Mouse (Mus musculus) midbrain, embryonic 14.5 days (tissue): ENCODE results near the gene Bckdk. TPM values are rescaled to one million over a fixed set of nuclear protein-coding genes. Genes with fewer than 3 reads are reported as not detected.

Experiments
- ATAC-seq: fragments of 200-750 bp; cut with Nextera tagmentation; 2 replicates; pipeline ENCODE4 v1.8.0; 2017; ENCODE audit warnings: moderate number of reproducible peaks, moderate library complexity; ENCODE audit not compliant: low FRiP score, low TSS enrichment
- DNase-seq: peaks from one replicate; pipeline ENCODE4 v3.0.0-alpha.2; 2015
- H3K27ac ChIP-seq: fragments of 300-500 bp; sonication (generic); replicated peaks from 2 replicates; pipeline ENCODE4 v1.5.1; 2014; ENCODE audit warnings: mild to moderate bottlenecking, low read depth, low read length, moderate library complexity
- H3K27me3 ChIP-seq: fragments of 300-500 bp; sonication (generic); 2 replicates; pipeline ENCODE4 v1.6.1; 2014; ENCODE audit warnings: low read length, control low read depth, mixed read lengths; ENCODE audit not compliant: control insufficient read depth, insufficient read depth
- H3K36me3 ChIP-seq: fragments of 300-500 bp; sonication (generic); 2 replicates; pipeline ENCODE4 v1.6.1; 2014; ENCODE audit warnings: low read length, control low read depth; ENCODE audit not compliant: control insufficient read depth, insufficient read depth
- H3K4me1 ChIP-seq: fragments of 300-500 bp; sonication (generic); 2 replicates; pipeline ENCODE4 v1.6.1; 2014; ENCODE audit warnings: mild to moderate bottlenecking, antibody characterized with exemption, low read length, control low read depth; ENCODE audit not compliant: control insufficient read depth, insufficient read depth
- H3K4me2 ChIP-seq: fragments of 300-500 bp; sonication (generic); 2 replicates; pipeline ENCODE4 v1.6.1; 2014; ENCODE audit warnings: mild to moderate bottlenecking, low read length, moderate library complexity
- H3K4me3 ChIP-seq: fragments of 300-500 bp; sonication (generic); replicated peaks from 2 replicates; pipeline ENCODE4 v1.5.1; 2014; ENCODE audit warnings: low read depth, low read length
- H3K9ac ChIP-seq: fragments of 300-500 bp; sonication (generic); replicated peaks from 2 replicates; pipeline ENCODE4 v1.6.1; 2014; ENCODE audit warnings: mild to moderate bottlenecking, low read length, moderate library complexity
- H3K9me3 ChIP-seq: fragments of 300-500 bp; sonication (generic); 2 replicates; pipeline ENCODE4 v1.6.1; 2016; ENCODE audit warnings: low read length, control low read depth, mixed read lengths; ENCODE audit not compliant: control insufficient read depth
- WGBS: fragments of 180-500 bp; shearing (Covaris S2); extraction: QIAGEN DNeasy Blood & Tissue Kit; methylation state at CpG from one replicate; pipeline ENCODE4 v1.1.7; 2014; 5-methylcytosine and 5-hydroxymethylcytosine counted together
- polyA plus RNA-seq: library from polyadenylated mRNA; unstranded; fragments of >200 nt; fragmentation: Nextera tagmentation; extraction: Ambion mirVana; gene quantifications from 2 replicates; pipeline ENCODE4 v1.2.1, GENCODE M21; 2014

The Bckdk gene
- polyA plus RNA-seq, 1 experiment from 2014 or later: 77.3 TPM

DNA sequence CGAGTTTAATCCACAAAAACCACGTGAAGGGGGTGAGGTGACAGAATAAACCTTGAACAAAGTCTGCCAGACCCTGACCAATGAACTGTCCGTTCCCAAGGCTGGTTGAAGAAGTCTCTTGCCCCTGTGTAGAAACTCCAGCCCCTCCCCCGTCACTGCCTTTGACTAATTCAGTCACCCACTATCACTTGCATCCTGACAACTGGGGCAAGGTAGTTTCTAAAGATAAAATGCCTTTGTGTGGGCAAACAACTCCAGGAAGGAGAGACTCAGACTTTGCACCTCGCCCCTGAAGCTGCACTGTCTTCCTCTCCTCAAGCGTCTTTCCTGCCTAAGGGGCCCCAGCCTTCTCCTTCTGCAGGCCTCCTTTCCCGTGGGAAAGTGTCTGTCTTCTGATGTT is 3.9 kb upstream of the Bckdk start:
- ATAC-seq: no peak
- no peaks in the 10 kb centered on the region for H3K9me3 ChIP-seq
- WGBS: 50% methylated on average over 7 of the region's 7 CpGs

DNA sequence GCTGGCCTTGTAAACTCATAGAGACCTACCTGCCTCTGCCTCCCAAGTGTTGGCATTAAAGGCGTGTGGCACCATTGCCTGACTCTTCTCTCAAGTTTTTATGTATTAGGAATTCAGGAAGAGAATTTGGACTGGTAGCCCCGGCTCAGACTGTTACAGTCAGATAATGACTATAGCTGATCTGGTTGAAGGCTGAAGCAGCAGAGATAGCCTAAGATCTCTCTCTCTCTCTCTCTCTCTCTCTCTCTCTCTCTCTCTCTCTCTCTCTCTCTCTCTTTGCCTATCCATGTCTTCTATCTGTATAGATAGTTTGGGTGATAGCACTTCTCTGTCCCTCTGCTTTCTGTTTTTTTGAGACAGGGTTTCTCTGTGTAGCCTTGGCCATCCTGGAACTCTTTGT is 2.1 kb upstream of the Bckdk start:
- DNase-seq (no peak), ATAC-seq (no peak)
- H3K4me1 ChIP-seq: peaks cover 6% of the 10 kb centered on the region; the same call in 1 of the 2 replicates
- peaks cover 15% of the 10 kb centered on the region for H3K36me3 ChIP-seq
- H3K4me2 ChIP-seq: no peak overlapping the region
- no peak overlapping the region for H3K4me3 ChIP-seq
- WGBS: 73% methylated on average over 2 of the region's 2 CpGs
- no peak overlapping the region for H3K9ac ChIP-seq
- H3K9me3 ChIP-seq: no peaks in the 10 kb centered on the region
- H3K27me3 ChIP-seq: no peaks in the 10 kb centered on the region
- H3K27ac ChIP-seq: no peak overlapping the region

More for the DNA sequence above, 3.9 kb upstream of the Bckdk start:
- H3K27me3 ChIP-seq: no peaks in the 10 kb centered on the region
- H3K27ac ChIP-seq: no peak overlapping the region
- peaks cover 7% of the 10 kb centered on the region; the same call in 1 of the 2 replicates for H3K4me1 ChIP-seq
- no peak for DNase-seq
- no peak overlapping the region for H3K9ac ChIP-seq
- no peaks in the 10 kb centered on the region for H3K36me3 ChIP-seq
- H3K4me2 ChIP-seq: no peak overlapping the region
- no peak overlapping the region for H3K4me3 ChIP-seq

DNA sequence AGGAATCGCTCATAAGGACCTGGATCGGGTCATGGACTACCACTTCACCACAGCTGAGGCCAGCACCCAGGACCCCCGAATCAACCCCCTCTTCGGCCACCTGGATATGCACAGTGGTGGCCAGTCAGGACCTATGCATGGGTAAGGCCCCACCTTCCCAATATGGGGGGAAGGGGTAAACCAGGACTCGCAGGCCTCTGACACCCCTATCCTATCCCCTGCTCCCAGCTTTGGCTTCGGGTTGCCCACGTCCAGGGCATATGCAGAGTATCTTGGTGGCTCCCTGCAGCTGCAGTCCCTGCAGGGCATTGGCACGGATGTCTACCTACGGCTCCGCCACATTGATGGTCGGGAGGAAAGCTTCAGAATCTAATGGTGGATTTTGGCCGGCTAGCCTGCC is 4.1 kb downstream of the Bckdk start:
- Histone ChIP-seq H3K9me3 (no peaks in the 10 kb centered on the region), H3K27me3 (no peaks in the 10 kb centered on the region), H3K4me1 (peaks cover 10% of the 10 kb centered on the region), H3K4me3 (no peak overlapping the region), H3K4me2 (no peak overlapping the region), H3K36me3 (peaks cover 40% of the 10 kb centered on the region), H3K9ac (no peak overlapping the region), H3K27ac (no peak overlapping the region)
- WGBS: 95% methylated on average over 12 of the region's 12 CpGs
- DNase-seq (no peak), ATAC-seq (no peak)

DNA sequence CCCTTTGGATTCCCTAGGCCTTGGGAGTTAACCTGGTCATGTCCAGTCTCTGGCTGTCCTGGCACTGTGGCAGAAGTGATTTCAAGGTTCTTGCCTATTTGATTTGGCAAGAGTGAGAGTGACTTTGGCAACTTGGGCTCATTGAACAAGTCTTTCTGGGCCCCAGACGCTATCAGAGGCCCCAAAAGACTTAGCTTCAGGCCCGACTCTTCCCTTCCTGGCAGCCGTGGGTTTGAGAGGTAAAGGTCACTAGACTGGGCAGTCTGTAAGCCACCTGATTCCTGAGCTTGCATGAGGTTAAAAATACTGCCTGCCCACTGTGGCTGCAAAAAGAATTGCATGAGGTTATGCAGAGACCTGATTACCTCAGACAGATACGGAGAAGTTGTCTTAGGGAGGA is 4.8 kb downstream of the Bckdk start:
- H3K9ac ChIP-seq: no peak overlapping the region
- H3K27me3 ChIP-seq: no peaks in the 10 kb centered on the region
- no peak overlapping the region for H3K27ac ChIP-seq
- DNase-seq: no peak
- peaks cover 40% of the 10 kb centered on the region for H3K36me3 ChIP-seq
- no peaks in the 10 kb centered on the region for H3K9me3 ChIP-seq
- no peak for ATAC-seq
- H3K4me3 ChIP-seq: no peak overlapping the region
- peaks cover 14% of the 10 kb centered on the region for H3K4me1 ChIP-seq
- WGBS: 89% methylated on average over 4 of the region's 4 CpGs
- H3K4me2 ChIP-seq: no peak overlapping the region

DNA sequence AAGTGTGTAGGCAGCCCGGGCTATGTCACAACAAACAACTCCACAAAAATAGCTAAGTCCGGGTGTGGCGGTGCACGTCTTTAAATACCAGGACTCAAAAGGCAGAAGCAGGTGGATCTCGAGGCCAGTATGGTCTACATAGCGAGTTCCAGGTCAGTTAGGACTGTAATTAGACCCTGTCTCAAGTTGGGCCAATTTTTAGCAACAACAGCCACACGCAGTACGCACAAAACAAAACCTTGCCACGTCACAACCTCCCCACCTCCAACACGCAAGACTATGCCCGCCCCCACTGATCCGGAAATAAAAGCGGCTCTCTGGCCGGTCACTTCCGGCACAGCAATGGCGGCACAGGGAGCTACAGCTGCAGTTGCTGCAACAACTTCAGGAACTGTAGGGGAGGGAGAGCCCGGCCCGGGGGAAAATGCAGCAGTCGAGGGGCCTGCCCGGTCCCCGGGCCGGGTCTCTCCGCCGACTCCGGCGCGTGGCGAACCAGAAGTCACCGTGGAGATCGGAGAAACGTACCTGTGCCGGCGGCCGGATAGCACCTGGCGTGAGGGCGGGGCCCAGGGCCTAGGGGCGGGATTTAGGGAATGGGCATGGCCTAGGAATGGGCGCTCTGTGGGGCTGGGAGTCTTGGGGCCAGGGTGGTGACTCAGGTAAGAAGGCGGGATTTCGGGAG is 8.4 kb downstream of the Bckdk start, which contains the start of gene Kat8:
Gene Kat8, plus strand, starts transcription at position 327 of the 682 bp plus-strand sequence.
- Histone ChIP-seq H3K4me3 (peak within 1 kb of the TSS; percentile 90), H3K4me2 (peak within 1 kb of the TSS; percentile 74), H3K4me1 (peaks cover 9% of the 10 kb centered on the region), H3K9me3 (no peaks in the 10 kb centered on the region), H3K27ac (peak within 1 kb of the TSS; percentile 85), H3K36me3 (peaks cover 43% of the 10 kb centered on the region), H3K27me3 (no peaks in the 10 kb centered on the region), H3K9ac (peak within 1 kb of the TSS; percentile 75)
- peak; percentile 95 for ATAC-seq
- DNase-seq: peak; percentile 97
- WGBS: 1% methylated on average over 40 of the region's 40 CpGs

DNA sequence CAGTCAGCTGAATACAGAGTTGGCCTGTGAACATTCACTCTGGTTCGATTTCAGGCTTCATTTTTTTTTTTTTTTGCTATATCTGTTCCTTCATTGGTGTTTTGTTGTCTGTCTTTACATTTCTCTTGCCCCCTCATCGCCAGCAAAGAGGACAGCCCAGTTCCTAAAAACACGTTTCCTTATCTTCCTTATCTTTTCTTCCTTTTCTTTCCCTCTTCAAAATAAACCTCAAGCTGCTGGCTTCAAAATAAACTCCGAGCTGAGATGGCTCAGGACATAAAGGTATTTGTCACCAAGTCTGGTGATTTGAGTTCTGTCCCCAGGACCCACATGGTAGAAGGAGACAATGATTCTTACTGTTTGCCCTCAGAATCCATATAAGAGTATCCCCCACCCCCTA is 9.1 kb downstream of the Bckdk start:
- Histone ChIP-seq H3K27me3 (no peaks in the 10 kb centered on the region), H3K4me3 (peak overlapping the region; percentile 90), H3K9ac (peak overlapping the region; percentile 75), H3K36me3 (peaks cover 42% of the 10 kb centered on the region), H3K4me2 (peak overlapping the region; percentile 74), H3K9me3 (no peaks in the 10 kb centered on the region), H3K4me1 (peaks cover 9% of the 10 kb centered on the region), H3K27ac (peak overlapping the region; percentile 85)
- DNase-seq (no peak), ATAC-seq (no peak)
- WGBS: 29% methylated on average over 4 of the region's 4 CpGs

DNA sequence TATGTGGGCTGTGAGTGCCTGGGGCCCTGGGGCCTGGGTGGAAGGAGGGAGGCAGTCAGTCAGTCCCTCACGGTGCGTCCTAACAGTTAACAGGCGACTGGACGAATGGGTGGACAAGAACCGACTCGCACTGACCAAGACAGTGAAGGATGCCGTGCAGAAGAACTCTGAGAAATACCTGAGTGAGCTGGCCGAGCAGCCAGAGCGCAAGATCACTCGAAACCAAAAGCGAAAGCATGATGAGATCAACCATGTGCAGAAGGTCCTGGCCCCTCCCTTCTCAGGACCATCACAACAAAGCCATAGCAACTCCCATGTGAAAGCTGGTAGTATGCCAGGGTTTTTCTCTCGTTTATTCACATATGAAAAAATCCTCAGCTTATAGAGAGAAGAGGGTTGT is 11.4 kb downstream of the Bckdk start:
- DNase-seq (no peak), ATAC-seq (no peak)
- no peaks in the 10 kb centered on the region for H3K9me3 ChIP-seq
- 96% methylated on average over 12 of the region's 12 CpGs for WGBS
- peaks cover 37% of the 10 kb centered on the region for H3K36me3 ChIP-seq
- no peak overlapping the region for H3K9ac ChIP-seq
- peaks cover 9% of the 10 kb centered on the region for H3K4me1 ChIP-seq
- no peak overlapping the region for H3K4me3 ChIP-seq
- H3K27me3 ChIP-seq: no peaks in the 10 kb centered on the region
- no peak overlapping the region for H3K27ac ChIP-seq
- no peak overlapping the region for H3K4me2 ChIP-seq

DNA sequence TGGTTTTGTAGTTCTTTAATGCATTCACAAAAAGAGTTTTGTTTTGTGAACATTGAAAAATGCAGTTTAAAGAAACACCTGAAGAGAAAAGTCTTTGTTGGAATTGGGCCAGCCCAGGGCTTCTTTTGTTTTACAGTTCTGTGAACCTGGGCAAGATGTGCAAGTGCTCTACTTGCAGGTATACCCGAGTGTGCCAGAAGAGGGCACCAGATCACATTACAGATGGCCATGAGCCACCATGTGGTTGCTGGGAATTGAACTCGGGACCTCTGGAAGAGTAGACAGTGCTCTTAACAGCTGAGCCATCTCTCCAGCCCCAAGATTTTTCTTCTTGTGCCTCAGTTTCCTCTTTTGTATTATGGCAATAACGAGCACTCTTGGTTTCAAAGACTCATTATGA is 14.3 kb downstream of the Bckdk start:
- peak; percentile 55 for DNase-seq
- Histone ChIP-seq H3K9ac (no peak overlapping the region), H3K9me3 (no peaks in the 10 kb centered on the region), H3K4me1 (peaks cover 1% of the 10 kb centered on the region), H3K27ac (no peak overlapping the region), H3K4me3 (no peak overlapping the region), H3K4me2 (no peak overlapping the region), H3K27me3 (no peaks in the 10 kb centered on the region), H3K36me3 (peaks cover 61% of the 10 kb centered on the region)
- no peak for ATAC-seq
- 57% methylated on average over 3 of the region's 3 CpGs for WGBS

DNA sequence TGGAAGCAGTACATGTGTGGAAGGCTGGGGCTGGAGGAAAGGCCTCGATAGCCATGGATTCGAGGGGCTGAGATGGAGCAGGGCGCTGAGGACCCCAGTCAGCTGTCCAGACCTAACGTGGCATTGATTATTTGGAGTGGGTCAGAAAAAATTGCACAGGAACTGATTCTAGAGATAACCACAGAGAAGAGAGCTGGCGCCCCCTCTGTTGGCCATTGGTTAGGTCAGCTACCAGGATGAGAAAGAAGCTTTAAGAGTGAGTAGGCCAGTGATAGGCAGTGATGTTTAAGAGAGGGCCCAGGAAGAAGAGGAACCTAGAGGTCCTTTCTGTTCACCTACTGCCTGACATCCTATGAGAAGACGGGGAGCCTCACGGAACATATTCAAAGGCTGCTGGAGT is 15.4 kb downstream of the Bckdk start:
- peaks cover 71% of the 10 kb centered on the region for H3K36me3 ChIP-seq
- no peaks in the 10 kb centered on the region for H3K4me1 ChIP-seq
- no peak overlapping the region for H3K27ac ChIP-seq
- ATAC-seq (no peak), DNase-seq (no peak)
- H3K27me3 ChIP-seq: no peaks in the 10 kb centered on the region
- WGBS: 81% methylated on average over 7 of the region's 7 CpGs
- no peak overlapping the region for H3K4me2 ChIP-seq
- no peak overlapping the region for H3K4me3 ChIP-seq
- H3K9me3 ChIP-seq: no peaks in the 10 kb centered on the region
- H3K9ac ChIP-seq: no peak overlapping the region
